Mouse (Mus musculus) gastrocnemius, postnatal 14 days (tissue): ENCODE measurements around the gene Psmb1. TPM values are rescaled to one million over a fixed set of nuclear protein-coding genes. Genes with fewer than 3 reads are reported as not detected.
"Not testable (repeated sequence)": the region's sequence is repeated elsewhere in the genome, so short reads cannot be mapped to it uniquely, and the experiment has no call there.

Experiments
- DNase-seq: peaks from one replicate; pipeline ENCODE4 v3.0.0; 2021; ENCODE audit warnings: mixed read lengths
- intact Hi-C: fragments of 180-260 bp; cut with DNase I; formaldehyde crosslinking; loops from one replicate; pipeline ENCODE4 v1.15.1; 2025; ENCODE audit warnings: low total_unique reads
- total RNA-seq, 2 experiments: library from RNA; stranded (reverse); gene quantifications; 2 replicates each; pipeline ENCODE4 v1.2.3; 2021

Gene Psmb1
- total RNA-seq, 2 experiments from 2014 or later = 115 to 119 TPM

DNA sequence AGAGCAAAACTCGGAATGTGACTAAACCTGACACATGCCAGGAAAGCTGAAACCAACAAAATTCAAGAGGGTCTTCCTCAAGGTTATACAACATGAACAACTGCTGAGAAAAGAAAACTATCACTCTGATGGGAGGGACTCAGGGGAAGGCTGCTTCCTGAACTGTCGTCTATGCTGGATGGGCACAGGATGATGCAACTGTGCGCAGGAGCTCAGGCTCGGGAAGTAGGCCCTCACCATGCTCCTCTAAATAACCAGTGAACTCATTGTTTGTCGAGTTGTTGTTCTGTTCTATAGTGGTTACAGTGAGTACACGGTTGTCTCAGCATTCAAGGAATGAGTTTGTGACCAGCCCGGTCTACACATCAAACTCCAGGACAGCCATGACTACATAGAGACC is 9.0 kb downstream of the Psmb1 start:
- no peak for DNase-seq
- intact Hi-C loops = no loop called here

- intact Hi-C loops = loop anchor here (5.0 kb wide), 1 partner anchor 405 kb away; no protein-coding TSS in a partner anchor
These were observed 26.9 kb downstream of the Psmb1 start for GRCm38 (mm10) chr17:15472671-15473070.

GRCm38 (mm10) chr17:15467669-15468068 is 31.9 kb downstream of the Psmb1 start:
- peak; percentile 71 for DNase-seq
- intact Hi-C loops = no loop called here

More at GRCm38 (mm10) chr17:15472671-15473070, 26.9 kb downstream of the Psmb1 start:
- DNase-seq = no peak

DNA sequence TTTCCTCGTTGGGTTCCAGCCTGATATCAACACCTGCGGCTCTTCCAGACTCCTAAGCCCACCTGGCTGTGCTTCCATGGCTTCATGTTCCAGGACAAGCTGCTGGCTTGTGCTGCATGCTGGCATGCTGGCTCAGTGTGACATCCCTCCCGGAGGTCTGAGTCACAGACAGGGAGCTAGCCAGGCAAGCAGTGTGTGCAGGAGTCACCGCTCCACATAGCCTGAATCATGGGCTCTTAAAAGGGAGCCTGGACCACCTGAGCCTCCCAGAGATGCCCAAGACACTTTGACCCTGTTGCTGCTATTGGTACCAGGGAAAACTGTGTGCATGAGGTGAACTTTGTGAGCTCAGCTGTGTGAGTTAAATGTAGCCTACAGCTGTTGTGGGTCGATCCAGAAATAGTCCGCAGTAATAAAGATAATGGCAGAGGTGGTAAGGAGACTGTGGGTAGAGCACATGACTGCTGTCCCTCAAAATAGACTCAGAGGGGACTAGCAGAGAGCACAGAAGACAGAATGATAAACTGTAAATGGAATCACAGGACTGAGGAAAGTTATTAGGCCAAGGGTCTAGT is 37.5 kb downstream of the Psmb1 start:
- intact Hi-C loops = no loop called here
- DNase-seq = peak; percentile 59

DNA sequence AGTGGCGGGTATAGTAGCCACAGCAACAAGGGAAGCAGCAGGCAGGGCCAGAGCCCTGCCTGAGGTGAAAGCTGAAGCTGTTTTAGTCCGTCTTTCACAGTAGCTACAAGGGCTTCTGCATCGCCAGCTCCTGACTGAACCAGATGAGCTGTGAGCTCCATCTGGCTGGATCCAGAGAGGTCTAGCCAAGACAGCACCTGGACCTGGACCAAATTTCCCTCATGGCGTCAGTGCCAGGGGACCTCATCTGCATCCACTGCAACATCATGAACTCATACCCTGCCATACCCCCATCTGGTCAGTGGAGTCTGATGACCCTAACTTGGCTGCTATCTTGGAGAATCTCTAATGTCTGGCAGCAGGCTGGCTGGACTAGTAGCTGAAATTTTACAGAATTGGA is 39.8 kb downstream of the Psmb1 start:
- no peak for DNase-seq
- intact Hi-C loops = no loop called here

DNA sequence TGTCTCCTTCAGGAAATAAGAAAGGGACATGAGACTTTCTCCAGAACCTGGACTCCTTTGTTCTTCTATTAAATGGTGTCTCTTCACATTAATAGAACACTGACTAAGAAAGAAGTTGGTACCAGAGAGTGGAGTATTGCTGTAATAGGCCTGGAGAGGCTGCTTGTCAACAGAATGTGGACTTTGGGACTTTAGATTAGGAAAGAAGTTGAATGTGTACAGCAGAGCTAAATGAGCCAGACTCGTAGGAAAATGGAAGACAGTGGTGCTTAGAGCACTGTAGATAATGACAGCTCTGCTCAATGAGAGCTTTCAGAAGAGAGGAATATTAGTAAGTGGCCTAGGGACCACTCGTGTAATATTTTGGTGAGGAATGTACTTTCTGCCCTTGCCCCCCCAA is 43.0 kb downstream of the Psmb1 start:
- intact Hi-C loops = no loop called here
- no peak for DNase-seq

DNA sequence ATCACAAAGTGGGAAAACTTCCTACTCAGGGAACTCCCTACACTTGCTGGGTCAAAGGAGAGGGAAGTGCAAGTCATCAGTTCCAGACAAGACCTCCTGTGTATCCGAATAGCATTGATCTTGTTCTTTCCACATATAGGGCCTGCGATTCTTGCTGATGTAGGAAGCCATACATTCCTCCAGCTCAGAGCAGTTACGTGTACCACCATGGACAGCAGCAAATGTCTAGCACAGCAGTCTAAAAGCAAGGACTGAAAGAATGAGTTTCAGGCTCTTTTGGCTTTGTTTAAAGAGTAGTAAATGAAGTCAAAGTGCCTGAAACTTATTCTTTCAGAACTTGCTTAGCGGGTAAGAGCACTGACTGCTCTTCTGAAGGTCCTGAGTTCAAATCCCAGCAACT is 44.3 kb downstream of the Psmb1 start:
- DNase-seq = no peak
- intact Hi-C loops = no loop called here

- intact Hi-C loops = no loop called here
- DNase-seq = no peak
These were observed 49.9 kb downstream of the Psmb1 start for GRCm38 (mm10) chr17:15449606-15450005.

GRCm38 (mm10) chr17:15449144-15449543 is 50.4 kb downstream of the Psmb1 start:
- intact Hi-C loops, DNase-seq: not testable (repeated sequence)

- no peak for DNase-seq
These were observed 51.7 kb downstream of the Psmb1 start for GRCm38 (mm10) chr17:15447831-15448230.

DNA sequence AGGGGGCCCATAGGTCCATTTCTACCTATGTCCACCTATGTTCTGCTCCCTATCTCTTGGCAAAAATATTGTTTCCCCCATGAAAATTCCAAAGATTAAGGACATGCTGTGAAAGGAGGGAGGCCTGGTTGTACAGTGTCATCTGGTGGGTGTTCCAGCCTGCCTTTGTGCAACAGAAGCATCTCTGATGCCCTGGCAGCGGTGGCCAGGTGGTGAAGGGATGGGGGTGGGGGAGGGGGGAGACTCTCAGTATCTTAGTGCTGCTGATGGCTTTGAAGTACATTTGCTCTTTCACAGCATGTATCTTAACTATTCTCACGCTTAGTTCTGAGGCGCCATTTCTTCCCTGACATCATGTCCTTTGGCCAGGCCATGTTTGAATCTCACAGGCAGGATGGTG is 54.1 kb downstream of the Psmb1 start:
- DNase-seq = no peak
- intact Hi-C loops = no loop called here

More at GRCm38 (mm10) chr17:15447831-15448230, 51.7 kb downstream of the Psmb1 start:
- intact Hi-C loops = no loop called here

DNA sequence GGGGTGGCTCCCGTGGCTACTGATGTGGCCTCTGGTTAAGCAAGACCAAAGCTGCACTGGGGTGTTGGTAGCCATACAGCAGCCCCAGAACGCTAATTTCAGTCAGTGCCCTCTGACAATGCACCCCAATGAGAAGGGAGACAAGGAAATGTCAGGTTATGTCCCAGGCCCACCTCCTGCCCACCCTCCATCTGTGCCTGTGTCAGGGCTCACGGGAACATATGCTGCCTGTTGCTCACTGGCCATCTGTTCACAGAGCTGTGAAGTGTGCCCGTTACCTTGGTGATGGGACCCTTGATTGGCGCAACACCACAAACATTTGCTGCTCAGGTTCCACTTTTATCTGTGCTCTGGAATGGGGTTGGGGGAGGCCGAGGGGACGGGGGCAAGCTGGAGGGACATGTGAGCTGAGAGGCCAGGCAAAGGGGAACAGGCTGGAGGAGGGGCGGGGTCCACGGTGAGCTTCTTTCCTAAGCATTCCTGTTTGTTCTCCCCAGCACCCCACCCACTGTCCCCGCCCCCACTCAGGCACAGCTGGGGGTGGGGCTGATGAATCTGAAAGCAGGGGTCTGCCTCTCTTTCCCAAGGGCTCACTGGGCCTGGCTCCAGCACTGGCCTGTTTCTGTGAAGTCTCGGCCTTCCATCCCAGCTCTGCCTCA is 59.0 kb downstream of the Psmb1 start:
- peak; percentile 19 for DNase-seq
- intact Hi-C loops = no loop called here

GRCm38 (mm10) chr17:15440067-15440462 is 59.5 kb downstream of the Psmb1 start:
- intact Hi-C loops = no loop called here
- DNase-seq = no peak

GRCm38 (mm10) chr17:15434748-15435147 is 64.8 kb downstream of the Psmb1 start:
- DNase-seq = no peak
- intact Hi-C loops = no loop called here

DNA sequence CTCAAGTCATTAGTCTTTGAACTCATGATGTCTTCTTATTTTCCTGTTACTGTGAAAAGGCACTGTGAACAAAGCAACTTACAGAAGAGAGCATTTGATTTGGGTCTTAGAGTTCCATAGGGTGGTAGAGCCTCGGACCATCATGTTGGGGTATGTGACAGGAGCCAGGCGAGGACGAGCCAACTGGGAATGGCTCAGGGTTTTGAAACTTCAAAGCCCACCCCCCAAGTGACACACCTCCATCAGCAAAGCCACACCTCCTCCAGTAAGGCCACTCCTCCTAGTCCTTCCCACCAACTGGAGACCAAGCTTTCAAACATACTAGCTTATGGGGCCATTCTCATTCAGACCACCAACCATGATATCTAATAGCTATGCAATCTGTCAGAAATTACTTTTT is 67.5 kb downstream of the Psmb1 start:
- DNase-seq = no peak
- intact Hi-C loops = no loop called here

DNA sequence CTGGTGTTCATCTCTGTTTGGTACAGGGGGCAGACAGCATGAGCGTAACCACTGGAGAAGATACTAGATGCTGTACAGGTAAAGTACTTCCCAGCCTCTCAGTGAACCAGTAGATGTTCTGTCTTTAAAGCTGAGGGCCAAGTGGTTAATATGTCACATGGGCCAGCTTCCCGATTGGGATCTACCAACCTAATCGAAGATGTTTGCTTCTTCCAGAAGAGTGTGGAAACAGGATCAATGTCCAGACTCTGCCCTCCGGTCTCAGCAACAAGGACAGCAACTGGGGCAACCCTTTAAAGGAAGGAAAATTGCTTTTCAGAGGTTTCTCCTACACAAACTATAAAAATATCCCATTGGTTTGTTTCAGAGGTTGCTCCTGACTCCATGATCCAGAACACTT is 68.0 kb downstream of the Psmb1 start:
- DNase-seq = no peak
- intact Hi-C loops = no loop called here

- intact Hi-C loops = no loop called here
- no peak for DNase-seq
These were observed 68.5 kb downstream of the Psmb1 start for GRCm38 (mm10) chr17:15431021-15431514.

DNA sequence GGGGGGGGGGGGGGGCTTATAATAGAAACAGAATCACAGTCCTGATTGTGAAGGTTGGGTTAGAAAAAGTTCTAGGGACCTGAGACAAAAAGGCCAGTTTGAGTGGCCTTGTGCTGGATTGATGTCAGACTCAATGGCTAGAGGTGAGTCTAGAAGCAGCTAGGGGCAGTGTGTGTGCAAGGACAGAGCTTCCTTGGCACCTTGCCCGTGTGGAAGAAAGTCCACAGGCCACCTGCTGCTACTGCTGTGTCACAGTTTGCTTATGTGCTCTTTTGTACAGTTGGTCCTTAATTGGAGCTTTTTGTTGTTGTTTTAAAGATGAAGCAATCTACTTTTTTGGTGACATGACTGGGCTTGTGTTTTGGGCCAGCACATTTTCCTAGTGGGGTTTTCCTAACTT is 69.6 kb downstream of the Psmb1 start:
- peak; percentile 26 for DNase-seq
- intact Hi-C loops = no loop called here

DNA sequence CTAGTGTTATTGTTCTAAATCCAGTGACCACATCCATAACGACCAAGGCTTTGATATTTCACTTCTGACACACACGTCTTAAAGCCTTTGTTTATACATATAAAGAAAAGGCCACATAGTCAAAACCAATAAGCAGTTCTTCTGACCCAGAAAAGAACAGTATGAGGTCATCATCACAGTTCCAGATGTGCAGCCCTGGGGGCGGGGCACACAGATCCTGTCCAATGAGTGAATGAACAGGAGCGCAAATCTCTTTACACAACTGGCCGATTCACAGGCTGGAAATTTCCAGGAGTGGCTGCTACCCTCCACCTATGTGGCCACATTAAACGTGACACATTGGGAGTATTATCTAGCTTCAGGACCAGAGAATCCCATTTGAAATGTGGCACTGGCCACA is 70.1 kb downstream of the Psmb1 start:
- intact Hi-C loops = no loop called here
- no peak for DNase-seq

DNA sequence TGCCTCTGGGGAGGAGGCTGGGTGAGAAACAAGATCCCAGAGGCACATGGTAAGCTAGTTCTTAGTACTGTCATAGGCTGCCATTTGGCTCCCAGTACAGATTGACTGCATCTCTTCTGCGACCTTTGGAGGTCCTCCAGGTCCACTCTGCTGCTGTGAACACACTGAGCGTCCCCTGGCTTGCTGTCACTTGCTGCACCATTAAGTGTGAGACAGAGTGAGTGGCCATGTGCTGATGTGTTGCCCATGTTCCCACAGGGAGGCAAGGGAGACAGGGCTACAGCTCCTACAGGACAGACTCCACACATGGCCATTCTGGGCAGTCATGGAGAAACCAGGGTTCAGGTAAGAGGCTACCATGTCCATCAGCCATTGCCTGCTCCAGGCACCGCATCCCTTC is 73.6 kb downstream of the Psmb1 start:
- intact Hi-C loops = no loop called here
- DNase-seq = peak; percentile 29
